Mouse (Mus musculus): ENCODE results near the gene Mfge8. TPM values are rescaled to one million over a fixed set of nuclear protein-coding genes. Genes with fewer than 3 reads are reported as not detected.
A peak's percentile ranks its signal among the peaks of the same experiment; 100 is the strongest.

The Mfge8 gene
- polyA plus RNA-seq (2015; fragmentation: Nextera tagmentation; extraction: Ambion mirVana) = 217 and 219 TPM in 2 replicates

DNA sequence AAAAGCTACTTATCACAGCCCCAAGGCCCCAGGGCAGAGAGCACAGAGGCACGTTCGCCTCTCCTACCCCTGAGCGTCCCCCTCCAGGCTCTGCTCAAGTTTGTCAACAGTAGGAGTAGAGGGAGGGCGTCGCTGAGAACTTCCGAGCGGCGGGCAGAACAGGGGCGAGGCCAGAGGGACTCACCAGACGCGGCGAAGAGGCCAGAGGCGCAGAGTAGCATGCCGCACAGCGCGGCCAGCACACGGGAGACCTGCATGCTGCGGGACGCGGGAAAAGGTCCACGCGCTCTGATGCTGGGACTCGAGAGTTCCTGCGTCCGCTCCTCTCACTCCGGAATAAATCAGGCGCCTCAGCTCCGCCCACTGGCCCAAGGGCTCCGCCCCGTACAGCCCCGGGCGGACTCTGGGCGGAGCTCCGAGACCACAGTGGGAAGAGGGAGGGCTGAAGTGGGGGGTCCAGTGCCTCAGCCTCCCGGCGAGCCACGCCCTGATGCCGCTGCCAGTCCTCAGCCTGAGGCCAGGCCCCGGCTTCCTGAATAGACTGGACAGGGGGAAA, at the start of gene Mfge8:
Gene Mfge8, minus strand, starts transcription at position 350 of the 556 bp plus-strand sequence.
- peak; percentile 90 for ATAC-seq
- Histone ChIP-seq H3K4me2 (replicated peaks; ENCODE audit: low read depth) (peak within 1 kb of the TSS; percentile 83), H3K4me1 (replicated peaks; ENCODE audit: control insufficient read depth, insufficient read depth, low read length) (0 out of 2 replicates have a peak, but pooled peaks cover 2% of the 10 kb centered on the region), H3K9me3 (ENCODE audit: control insufficient read depth) (no peaks in the 10 kb centered on the region), H3K27ac (ENCODE audit: low read depth, low read length) (peak within 1 kb of the TSS; percentile 73), H3K4me3 (ENCODE audit: low read depth, low read length) (peak within 1 kb of the TSS; percentile 65), H3K36me3 (ENCODE audit: control insufficient read depth, insufficient read depth) (peaks cover 17% of the 10 kb centered on the region; the same call in 1 of the 2 replicates), H3K9ac (ENCODE audit: low read depth, low read length) (peak within 1 kb of the TSS; percentile 58), H3K27me3 (replicated peaks; ENCODE audit: control insufficient read depth, insufficient read depth, low read length) (no peaks in the 10 kb centered on the region)
- WGBS = 0% methylated on average over 38 of the region's 39 CpGs
- no peak; the same call in 1 of the 2 replicates for TF ChIP-seq CTCF (IDR thresholded peaks at IDR 0.05; ENCODE audit: low read depth)

DNA sequence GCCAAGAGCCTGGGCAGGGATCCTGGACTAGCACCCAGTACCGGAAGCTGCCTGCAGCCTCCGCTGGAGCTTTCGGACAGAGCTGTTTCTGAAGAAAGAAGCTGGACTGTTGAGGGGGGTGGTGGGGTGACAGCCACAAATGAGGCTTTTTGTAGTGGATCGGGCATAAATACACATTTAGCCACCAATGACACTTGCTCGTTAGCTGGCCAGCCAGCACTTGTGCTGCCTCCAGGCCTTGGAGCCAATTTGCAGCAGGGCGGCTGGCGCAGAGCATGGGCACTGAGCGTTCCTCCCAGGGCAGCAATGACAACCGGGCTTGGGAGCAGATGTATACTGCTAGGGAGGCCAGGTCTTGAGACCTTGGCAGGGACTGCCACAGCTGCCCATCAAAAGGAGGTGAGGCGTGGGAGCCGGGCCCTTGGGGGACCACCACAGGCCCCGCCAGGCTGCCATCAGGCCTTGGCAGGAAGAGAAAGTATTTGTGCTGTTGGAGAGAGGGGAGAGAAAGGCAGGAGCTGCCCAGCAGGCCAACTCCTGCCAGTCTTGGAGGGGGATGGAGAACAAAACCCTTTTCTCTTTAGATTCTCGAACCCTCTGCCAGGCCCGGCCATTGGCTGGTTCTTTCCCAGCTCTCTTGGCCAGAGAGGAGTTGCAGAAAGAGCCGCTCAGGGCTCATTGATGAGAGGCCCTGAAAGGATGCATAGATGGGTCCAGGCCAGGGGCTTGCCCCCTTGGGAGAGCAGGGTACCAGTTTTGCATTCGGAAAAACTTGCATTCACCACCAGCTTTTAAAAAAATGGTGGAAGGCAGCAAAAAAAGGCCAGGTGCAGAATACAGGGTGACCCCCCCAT, 45.9 kb upstream of the Mfge8 start:
- 88% methylated on average over 16 of the region's 16 CpGs for WGBS
- Histone ChIP-seq H3K27ac (ENCODE audit: low read depth, low read length) (no peak overlapping the region), H3K4me3 (ENCODE audit: low read depth, low read length) (no peak overlapping the region), H3K27me3 (replicated peaks; ENCODE audit: control insufficient read depth, insufficient read depth, low read length) (no peaks in the 10 kb centered on the region), H3K4me1 (replicated peaks; ENCODE audit: control insufficient read depth, insufficient read depth, low read length) (no peaks in the 10 kb centered on the region), H3K4me2 (replicated peaks; ENCODE audit: low read depth) (no peak overlapping the region), H3K36me3 (ENCODE audit: control insufficient read depth, insufficient read depth) (no peaks in the 10 kb centered on the region), H3K9ac (ENCODE audit: low read depth, low read length) (no peak overlapping the region), H3K9me3 (ENCODE audit: control insufficient read depth) (no peaks in the 10 kb centered on the region)
- ATAC-seq = no peak
- no peak for TF ChIP-seq CTCF (IDR thresholded peaks at IDR 0.05; ENCODE audit: low read depth)

DNA sequence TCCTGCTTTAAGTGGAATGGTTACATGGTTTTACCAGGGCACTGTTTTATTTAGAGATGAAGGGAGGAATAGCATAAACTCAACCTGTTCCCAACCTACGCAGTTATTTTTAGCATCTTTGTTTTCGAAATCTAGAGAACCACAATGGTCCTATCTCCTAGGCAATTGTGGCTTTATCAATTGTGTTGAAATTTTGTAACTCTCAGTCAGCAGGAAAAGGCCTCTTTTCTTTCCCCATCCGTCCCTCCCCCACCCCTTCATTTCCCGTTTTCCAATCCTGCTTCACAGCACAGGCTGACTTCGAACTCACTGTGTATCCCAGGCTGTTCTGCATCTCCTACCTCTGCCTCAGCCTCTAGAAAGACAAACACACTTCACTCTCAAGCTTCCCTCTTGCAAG, 45.1 kb upstream of the Mfge8 start:
- no peak for ATAC-seq
- no peak for TF ChIP-seq CTCF (IDR thresholded peaks at IDR 0.05; ENCODE audit: low read depth)
- H3K4me1 ChIP-seq (replicated peaks; ENCODE audit: control insufficient read depth, insufficient read depth, low read length) = no peaks in the 10 kb centered on the region
- H3K4me2 ChIP-seq (replicated peaks; ENCODE audit: low read depth) = no peak overlapping the region
- no peaks in the 10 kb centered on the region for H3K36me3 ChIP-seq (ENCODE audit: control insufficient read depth, insufficient read depth)
- no peaks in the 10 kb centered on the region for H3K9me3 ChIP-seq (ENCODE audit: control insufficient read depth)
- H3K9ac ChIP-seq (ENCODE audit: low read depth, low read length) = no peak overlapping the region
- 71% methylated on average over 5 of the region's 5 CpGs for WGBS
- H3K4me3 ChIP-seq (ENCODE audit: low read depth, low read length) = no peak overlapping the region
- no peaks in the 10 kb centered on the region for H3K27me3 ChIP-seq (replicated peaks; ENCODE audit: control insufficient read depth, insufficient read depth, low read length)
- H3K27ac ChIP-seq (ENCODE audit: low read depth, low read length) = no peak overlapping the region

DNA sequence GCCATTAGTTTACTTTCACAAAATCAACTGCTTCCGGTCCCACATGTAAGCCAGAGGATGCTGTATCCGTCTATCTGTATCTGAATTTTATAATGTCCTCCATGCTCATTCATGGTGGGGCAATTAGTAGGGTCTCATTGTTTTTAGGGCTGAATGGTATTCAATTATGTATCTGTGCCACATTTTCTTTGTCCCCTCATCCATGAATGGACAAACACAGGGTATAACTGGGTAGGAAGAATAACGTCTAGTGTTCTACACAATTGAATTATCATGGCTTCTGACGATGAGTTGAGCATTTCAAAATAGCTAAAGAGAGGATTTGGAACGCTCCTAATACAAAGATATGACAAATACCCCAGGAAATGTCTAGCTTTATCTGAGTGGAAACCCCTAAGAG, 42.6 kb upstream of the Mfge8 start:
- H3K9ac ChIP-seq (ENCODE audit: low read depth, low read length) = no peak overlapping the region
- 79% methylated on average over 5 of the region's 5 CpGs for WGBS
- no peaks in the 10 kb centered on the region for H3K36me3 ChIP-seq (ENCODE audit: control insufficient read depth, insufficient read depth)
- H3K9me3 ChIP-seq (ENCODE audit: control insufficient read depth) = no peaks in the 10 kb centered on the region
- no peak for ATAC-seq
- no peak overlapping the region for H3K4me3 ChIP-seq (ENCODE audit: low read depth, low read length)
- H3K4me2 ChIP-seq (replicated peaks; ENCODE audit: low read depth) = no peak overlapping the region
- TF ChIP-seq CTCF (IDR thresholded peaks at IDR 0.05; ENCODE audit: low read depth) = no peak
- H3K4me1 ChIP-seq (replicated peaks; ENCODE audit: control insufficient read depth, insufficient read depth, low read length) = no peaks in the 10 kb centered on the region
- no peak overlapping the region for H3K27ac ChIP-seq (ENCODE audit: low read depth, low read length)
- H3K27me3 ChIP-seq (replicated peaks; ENCODE audit: control insufficient read depth, insufficient read depth, low read length) = no peaks in the 10 kb centered on the region

DNA sequence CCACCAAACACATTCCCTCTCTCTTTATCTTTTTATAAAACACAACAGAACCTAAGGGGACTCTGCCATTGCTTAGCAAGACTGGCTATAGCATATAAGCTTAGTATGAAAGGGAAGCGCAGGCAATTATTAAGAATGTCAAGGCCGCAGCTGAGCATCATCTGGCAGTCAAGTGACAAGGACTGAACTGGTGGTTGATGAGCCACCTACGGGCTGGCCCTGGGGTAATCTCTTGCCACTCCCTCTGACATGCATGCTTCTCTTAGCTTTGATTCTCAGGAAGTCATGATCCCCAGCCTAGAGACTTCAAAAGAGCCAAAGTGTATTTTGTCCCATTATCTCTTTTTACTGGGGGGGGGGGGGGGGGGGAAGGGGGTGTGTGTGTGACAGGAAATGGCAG, 41.7 kb upstream of the Mfge8 start:
- Histone ChIP-seq H3K4me2 (replicated peaks; ENCODE audit: low read depth) (no peak overlapping the region), H3K4me1 (replicated peaks; ENCODE audit: control insufficient read depth, insufficient read depth, low read length) (no peaks in the 10 kb centered on the region), H3K27ac (ENCODE audit: low read depth, low read length) (no peak overlapping the region), H3K36me3 (ENCODE audit: control insufficient read depth, insufficient read depth) (no peaks in the 10 kb centered on the region), H3K9ac (ENCODE audit: low read depth, low read length) (no peak overlapping the region), H3K9me3 (ENCODE audit: control insufficient read depth) (no peaks in the 10 kb centered on the region), H3K27me3 (replicated peaks; ENCODE audit: control insufficient read depth, insufficient read depth, low read length) (no peaks in the 10 kb centered on the region), H3K4me3 (ENCODE audit: low read depth, low read length) (no peak overlapping the region)
- 38% methylated on average over 3 of the region's 3 CpGs for WGBS
- no peak for TF ChIP-seq CTCF (IDR thresholded peaks at IDR 0.05; ENCODE audit: low read depth)
- no peak for ATAC-seq

DNA sequence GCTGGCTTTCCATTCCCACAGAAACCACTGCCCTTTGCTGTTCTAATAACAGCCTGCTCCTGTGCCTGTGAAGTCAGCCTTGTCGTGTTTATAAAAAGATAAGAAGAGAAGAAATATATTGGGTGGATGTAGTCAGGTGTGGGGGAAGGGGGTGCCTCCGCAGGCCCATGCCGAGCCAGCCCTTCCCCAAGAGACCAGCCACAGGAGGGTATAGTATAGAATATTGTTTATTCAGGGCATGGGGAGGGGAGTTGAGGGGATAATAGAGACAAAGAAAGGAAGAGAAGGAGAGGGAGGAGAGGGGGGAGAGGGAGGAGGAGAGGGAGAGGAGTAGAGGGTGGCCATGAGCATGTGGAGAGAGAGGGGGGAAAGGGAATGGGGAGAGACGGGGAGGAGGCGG, 40.4 kb upstream of the Mfge8 start:
- Histone ChIP-seq H3K4me2 (replicated peaks; ENCODE audit: low read depth) (no peak overlapping the region), H3K27me3 (replicated peaks; ENCODE audit: control insufficient read depth, insufficient read depth, low read length) (no peaks in the 10 kb centered on the region), H3K36me3 (ENCODE audit: control insufficient read depth, insufficient read depth) (no peaks in the 10 kb centered on the region), H3K9ac (ENCODE audit: low read depth, low read length) (no peak overlapping the region), H3K27ac (ENCODE audit: low read depth, low read length) (no peak overlapping the region), H3K9me3 (ENCODE audit: control insufficient read depth) (no peaks in the 10 kb centered on the region), H3K4me1 (replicated peaks; ENCODE audit: control insufficient read depth, insufficient read depth, low read length) (no peaks in the 10 kb centered on the region), H3K4me3 (ENCODE audit: low read depth, low read length) (no peak overlapping the region)
- TF ChIP-seq CTCF (IDR thresholded peaks at IDR 0.05; ENCODE audit: low read depth) = no peak
- ATAC-seq = no peak
- WGBS = 21% methylated on average over 3 of the region's 5 CpGs

Data from intestine, postnatal 0 days (tissue).